Mouse (Mus musculus): ENCODE data around the gene Dusp10. TPM values are rescaled to one million over a fixed set of nuclear protein-coding genes. Genes with fewer than 3 reads are reported as not detected.

The Dusp10 gene
- total RNA-seq, 1 experiment from 2014 or later = 6.6 TPM

GRCm38 (mm10) chr1:184101750-184102046, 88.6 kb downstream of the Dusp10 start:
- no peak for DNase-seq

GRCm38 (mm10) chr1:184106832-184107231, 93.7 kb downstream of the Dusp10 start:
- DNase-seq = no peak

- DNase-seq = no peak
These were observed 94.3 kb downstream of the Dusp10 start for GRCm38 (mm10) chr1:184107448-184107847.

- no peak for DNase-seq
These were observed 95.2 kb downstream of the Dusp10 start for GRCm38 (mm10) chr1:184108254-184108653.

DNA sequence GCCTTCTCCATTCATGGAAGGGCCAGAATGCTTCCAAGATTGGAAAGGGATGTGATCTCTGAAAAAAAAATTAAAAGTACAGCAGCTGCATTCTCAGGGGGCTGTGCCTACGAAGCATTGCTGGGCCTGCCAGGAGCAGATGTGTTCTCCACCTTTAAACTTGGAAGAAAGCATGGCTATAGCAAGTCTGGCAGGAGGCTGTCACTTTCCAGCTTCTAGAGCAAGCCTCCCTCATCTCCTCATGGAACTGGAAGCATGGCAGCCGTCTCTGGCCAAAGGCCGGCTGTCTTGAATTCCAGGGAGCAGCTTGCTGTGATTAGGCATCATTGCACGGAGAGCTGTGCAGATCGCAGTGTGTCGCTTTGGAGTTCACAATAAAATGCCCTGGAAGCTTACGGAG, 104.5 kb downstream of the Dusp10 start:
- no peak for DNase-seq

DNA sequence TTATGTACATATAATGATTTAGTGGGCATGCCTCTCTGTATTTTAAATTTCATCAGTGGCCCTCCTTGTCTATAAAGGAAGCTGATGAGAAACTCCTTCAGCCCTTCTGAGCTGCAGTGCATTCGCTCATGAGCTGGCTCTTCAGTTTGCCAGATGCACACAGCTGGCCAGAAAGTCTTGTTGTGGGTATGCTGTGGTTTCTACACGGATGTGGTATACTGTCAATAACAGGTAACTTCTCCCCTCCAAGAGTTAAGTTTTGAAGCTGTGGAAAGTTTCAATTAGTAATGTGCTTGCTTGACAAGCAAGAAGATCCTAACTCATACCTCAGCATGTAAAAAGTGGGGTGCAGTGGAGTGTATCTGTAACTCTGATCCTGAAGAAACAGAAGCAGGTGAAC, 104.9 kb downstream of the Dusp10 start:
- DNase-seq = no peak

- no peak for DNase-seq
These were observed 105.5 kb downstream of the Dusp10 start for GRCm38 (mm10) chr1:184118586-184118985.

Other genes starting within 250 kb of the Dusp10 start
- gene 1700056E22Rik, start 21.0 kb downstream of the Dusp10 start, total RNA-seq (2021) = 1.1 and 2.4 TPM in 2 replicates